Mouse (Mus musculus): ENCODE results near the gene Trim11.

Gene Trim11

DNA sequence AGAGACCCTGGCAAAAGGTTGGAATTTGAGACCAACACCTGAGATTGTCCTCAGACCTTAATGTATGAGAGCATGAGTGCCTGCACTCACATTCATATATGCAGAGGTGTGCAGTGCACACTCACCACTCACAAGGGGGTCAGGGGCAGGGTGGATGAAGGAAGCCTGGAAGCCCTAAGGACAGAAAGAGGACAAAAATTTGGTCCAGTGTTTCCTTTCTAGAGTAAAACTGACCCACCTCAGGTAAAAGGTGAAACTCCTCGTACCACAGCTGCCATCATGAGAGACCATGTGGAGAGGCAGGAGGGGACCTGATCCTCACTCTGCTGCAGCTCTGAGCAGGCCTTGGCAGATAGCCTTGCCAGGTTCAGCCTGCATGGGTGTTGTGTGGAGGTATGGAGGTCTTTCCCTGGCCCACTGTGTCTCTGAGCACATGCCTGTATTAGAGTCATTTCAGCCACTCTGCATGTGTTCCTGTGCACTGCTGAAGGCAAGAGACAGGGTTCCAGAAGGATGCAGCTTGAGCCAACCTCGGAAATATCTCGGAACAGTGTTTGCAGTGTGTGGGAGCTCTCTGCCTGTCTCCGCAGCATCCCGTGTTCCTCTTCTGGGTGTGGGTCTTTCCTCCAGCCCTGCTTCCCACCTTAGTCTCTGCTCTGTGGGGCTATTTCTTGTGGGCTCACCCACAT lies 20.5 kb upstream of the Trim11 start:
- no peak for DNase-seq

DNA sequence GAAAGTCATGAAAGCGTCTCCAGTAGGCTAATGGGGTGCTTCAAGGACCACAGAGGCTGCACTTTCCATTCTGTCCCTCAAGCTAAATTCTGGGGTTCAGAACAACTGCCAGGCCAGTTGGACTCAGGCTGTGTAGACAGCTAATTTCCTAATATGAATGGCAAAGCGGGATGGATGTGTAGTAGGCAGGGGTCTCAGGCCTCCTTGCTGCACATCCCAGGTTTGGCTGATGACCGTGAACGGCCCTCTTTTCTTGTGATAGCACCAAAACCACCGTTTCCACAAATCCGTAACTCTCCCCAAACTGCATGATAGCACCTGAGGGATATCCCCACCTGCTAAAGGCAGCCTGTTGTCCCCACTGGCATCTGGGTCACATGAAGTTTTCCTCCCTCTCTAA lies 19.4 kb upstream of the Trim11 start:
- no peak for DNase-seq

DNA sequence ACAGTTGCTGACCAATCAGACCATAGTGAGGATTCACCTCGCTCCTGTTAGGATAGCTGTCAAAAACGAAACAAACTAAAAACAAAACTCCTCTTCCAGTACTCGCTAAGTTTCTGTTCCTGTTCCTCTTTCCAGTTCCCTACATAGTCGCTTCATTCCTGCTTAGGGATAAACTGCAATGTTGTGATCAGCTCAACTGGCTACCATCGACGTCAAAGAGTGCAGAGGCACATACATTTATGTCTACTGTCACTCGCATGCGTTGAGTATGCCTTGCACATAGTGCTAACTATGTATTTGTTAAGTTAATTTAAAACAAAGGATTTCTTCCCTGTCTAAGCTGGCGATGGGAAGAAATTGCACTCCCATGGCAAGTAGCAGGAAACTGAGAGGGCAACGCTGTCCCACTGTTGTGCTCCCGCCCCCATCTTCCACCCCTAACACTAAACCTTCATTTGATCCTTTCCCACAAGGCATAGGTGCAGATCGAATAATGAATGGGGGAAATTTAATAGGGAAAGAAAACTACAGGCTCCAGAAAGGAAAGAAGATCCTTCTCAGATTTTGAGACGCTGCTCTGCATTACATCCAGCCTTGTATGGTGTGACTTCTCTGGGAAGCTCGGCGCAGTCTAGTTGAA lies 18.6 kb upstream of the Trim11 start:
- DNase-seq: no peak

DNA sequence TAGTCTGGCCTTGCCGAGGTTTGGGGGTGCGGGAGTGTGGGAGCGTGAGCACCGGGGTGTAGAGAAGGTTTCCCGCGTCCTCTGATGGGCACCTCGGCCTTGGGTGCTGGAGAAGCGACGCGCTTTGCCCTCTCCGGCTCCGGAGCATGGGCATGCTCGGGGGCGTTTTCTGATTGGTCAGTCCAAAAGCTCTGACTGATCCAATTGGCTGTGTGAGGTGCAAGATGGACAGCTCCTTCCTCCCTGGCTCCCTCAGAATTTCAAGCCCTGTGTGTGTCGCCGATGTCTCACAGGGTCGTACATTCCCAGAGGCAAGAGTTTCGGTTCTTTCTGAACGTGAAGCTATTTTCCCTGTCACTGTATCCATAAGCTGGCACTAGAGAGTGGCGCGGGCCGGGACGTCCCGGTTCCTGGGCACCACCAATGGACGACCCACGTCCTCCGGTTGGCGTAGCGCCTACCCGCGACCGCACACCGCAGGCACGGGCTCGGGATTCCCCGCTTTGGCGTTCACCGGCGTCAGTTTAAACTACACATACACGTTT lies 17.9 kb upstream of the Trim11 start:
- DNase-seq: peak; percentile 80

DNA sequence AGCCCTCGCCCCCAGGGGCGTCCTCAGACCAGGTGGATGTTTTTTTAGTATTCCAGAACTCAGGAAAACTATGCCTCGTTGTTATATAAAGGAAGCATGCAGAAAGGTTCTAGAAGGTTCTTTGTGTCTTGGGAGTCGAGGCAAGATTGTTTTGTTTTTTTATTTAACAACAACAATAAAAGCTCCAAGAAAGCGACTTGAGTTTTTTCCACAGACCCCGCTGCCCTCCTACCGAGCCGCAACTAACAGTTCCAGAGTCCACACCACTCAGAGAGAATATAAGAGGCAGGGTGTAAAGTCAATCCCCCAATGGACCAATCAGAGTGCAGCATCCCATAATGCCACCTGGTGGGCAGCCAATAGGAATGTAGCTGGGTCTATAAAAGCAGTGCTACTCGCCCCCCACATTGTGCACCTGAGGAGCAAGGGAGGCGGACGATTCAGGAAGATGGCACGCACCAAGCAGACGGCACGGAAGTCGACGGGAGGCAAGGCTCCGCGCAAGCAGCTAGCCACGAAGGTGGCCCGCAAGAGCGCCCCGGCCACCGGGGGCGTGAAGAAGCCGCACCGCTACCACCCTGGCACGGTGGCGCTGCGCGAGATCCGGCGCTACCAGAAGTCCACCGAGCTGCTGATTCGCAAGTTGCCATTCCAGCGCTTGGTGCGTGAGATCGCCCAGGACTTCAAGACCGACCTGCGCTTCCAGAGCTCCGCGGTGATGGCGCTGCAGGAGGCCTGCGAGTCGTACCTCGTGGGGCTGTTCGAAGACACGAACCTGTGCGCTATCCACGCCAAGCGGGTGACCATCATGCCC lies 16.3 kb upstream of the Trim11 start:
- no peak for DNase-seq

DNA sequence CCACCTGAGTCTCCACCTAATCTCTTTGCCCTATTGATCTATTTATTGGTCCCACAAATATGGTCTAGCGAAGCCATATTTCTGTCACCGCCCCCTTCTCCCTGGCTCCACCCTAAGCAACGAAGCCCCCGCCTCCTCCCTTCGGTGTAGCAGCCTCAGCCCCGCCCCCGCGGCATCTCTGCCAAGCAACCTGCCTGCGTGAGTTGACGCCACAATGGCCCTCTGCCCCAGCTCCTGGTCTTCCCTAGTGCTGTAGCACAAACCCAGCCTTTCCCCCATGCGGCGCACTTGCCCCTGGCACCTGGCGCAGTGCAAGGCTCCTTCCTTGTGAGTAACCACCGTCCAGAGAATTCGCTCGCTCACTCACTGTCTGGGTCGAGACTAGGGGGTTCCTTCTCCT lies 14.3 kb upstream of the Trim11 start:
- DNase-seq: peak; percentile 59

DNA sequence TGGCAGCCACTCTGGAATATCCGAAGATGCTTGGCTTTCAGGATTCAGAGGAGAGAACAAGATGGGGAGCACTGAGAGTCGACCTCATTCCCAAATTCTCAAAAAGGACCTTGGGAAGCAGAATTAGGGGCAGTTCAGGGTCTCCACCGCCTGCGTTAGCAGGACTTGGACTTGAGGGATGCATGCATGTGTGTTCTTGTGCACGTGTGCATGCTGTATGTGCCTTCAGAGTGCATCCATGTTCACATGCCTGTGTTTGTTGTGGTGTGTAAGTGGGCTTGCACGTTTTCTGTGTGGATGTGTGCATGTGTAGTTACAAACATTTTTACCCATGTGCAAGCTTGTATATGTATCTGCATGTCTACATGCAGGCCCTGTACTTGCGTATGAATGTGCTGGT lies 13.7 kb upstream of the Trim11 start:
- DNase-seq: no peak

DNA sequence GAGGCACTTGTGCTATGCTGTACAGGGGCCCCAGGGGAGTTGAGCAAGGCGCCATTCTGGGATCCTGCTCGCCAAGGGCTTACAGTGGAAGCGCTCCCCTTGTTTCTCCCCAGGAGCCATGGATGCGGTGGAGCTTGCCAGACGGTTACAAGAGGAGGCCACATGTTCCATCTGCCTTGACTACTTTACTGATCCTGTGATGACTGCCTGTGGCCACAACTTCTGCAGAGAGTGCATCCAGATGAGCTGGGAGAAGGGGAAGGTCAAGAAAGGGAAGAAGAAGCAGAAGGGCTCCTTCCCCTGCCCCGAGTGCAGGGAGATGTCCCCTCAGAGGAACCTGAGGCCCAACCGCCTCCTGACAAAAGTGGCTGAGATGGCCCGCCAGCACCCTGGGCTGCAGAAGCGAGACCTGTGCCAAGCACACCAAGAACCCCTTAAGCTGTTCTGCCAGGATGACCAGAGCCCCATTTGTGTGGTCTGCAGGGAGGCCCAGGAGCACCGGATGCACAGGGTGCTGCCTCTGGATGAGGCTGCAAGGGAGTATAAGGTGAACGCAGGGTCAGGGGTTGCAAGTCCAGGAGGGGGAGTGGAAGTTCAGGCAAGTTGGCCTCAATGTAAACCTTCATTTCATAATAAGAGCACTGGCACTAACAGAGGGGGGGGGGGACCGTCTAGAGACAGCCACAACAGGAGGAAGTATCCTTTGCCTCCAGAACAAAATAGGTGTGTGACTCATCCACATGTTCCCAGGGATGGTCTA lies 12.7 kb upstream of the Trim11 start:
- no peak for DNase-seq

DNA sequence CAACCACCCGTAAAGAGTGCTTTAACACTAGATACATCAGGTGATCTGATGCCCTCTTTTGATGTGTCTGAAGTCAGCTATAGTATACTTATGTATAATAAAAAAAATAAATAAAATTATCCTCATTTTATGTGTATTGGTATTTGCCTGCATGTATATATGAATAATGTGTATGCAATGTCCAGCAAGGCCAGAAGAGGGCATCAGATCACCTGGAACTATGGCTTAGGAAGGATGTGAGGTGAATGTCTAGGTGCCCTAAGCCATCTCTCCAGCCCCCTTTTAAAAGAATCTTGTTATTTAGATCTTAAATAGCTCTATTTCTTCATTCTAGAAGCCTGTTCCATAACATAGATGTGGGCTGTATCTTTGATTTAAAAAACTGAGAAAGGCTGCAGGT lies 10.5 kb upstream of the Trim11 start:
- DNase-seq: peak; percentile 36

DNA sequence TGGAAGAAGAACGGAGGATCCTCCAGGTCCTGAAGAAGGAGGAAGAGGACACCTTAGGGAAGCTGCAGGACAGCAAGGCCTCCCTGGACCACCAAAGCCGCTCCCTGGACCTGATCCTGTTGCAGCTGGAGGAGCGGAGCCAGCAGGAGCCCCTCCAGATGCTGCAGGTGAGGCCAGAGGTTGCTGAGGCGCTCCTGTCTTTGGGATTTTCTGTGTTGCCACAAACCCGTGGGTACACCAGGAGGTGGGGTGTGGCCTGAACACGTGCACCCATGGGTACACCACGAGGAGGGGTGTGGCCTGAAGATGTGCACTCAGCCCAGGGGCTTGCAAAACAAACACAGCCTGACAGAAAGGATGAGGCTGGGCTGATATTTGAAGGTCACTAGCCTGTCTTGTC lies 9.3 kb upstream of the Trim11 start:
- no peak for DNase-seq

DNA sequence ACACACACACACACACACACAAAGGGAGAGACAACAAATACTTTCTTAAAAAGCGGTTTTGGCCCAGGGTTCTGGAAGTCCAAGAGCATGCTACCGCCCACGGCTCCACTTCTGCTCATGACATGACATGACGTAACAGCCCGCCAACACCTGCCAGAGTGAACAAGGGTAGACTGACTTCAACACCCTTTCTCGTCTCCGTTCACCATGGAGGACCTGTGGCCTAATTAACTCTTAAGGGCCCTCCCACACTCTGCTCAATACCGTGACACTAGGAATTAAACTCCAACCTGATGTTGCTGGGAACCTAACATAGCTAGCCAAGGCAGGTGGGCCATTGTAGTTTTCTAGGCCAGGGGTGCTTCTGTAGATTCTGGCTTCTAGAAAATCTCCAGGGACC lies 8.9 kb upstream of the Trim11 start:
- DNase-seq: no peak

DNA sequence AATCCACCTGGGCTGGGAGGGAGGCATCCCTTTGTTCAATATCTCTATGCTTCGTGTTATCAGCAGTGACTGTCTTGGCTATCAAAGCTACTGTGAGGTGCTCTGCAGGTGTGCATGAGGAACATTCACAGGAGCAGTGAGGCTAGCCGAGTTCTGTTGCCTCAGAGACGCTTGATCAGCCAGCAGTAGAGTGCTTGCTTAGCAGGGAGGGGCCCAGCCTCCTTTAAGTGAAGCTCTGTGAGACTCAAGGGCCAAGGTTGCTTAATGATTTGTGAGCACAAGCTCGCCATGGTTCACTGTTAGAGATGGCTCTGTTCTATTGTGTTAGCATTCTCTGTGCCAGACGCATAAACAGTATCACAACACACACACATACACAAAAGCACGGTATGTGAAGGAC lies 8.2 kb upstream of the Trim11 start:
- DNase-seq: peak; percentile 50

DNA sequence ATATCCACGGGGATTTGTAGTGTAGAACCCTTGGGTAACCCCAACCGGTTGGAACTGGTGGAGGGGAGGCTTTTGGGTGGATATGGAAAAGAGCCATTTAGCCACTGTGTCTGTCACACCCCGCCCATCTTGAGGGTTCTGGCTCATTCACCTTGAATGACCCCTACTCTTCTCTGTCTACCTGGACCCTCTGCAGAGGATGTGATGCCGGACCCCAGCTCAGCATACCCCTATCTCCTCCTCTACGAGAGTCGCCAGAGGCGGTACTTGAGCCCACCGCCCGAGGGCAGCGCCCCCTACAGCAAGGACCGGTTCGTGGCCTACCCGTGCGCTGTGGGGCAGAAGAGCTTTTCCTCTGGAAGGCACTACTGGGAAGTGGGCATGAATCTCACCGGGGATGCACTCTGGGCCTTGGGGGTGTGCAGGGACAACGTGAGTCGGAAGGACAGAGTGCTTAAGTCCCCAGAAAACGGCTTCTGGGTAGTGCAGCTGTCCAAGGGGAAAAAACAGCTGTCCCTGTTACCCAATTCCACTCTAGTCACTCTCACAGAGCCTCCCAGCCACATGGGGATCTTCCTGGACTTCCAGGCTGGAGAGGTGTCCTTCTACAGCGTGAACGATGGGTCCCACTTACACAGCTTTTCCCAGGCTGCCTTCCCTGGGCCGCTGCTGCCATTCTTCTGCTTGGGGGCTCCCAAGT lies 6.9 kb upstream of the Trim11 start:
- no peak for DNase-seq

DNA sequence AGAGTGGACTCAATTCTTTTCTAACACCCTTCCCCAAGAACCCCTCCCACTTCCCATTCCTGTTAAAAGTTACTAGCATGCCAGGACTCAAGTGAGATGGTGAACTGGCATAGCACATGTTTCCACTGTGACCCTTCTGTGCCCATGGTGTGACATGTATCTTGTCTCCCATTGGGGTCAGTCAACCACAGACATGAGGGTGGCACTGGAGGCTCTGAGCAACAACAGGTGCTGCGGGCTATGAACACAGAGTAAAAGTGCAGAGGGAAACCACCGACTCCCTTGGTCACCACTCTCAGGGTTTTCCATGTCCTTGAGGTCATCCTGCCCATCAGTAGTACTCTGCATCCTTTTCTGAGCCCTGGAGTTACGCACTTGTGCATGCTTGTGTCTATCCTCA lies 6.1 kb upstream of the Trim11 start:
- DNase-seq: no peak

DNA sequence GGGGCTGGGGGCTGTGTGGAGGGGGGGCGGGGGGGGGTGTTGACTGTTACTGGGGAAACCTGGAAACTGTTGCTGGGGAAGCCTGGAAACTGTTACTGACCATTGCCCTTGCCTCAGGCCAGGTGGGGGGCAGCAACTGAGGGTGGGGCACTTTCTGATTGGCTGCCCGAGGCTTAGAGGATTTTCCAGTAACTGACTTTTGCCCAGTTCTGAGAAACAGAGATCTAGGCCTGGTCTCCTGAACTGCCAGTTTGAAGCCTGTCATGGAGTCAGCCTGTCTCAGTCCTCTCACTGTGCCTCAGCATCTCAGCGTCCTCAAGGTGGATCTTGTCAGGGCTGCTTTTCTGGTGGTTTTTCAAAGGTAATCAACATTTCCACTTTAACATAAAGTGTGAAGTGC lies 3.5 kb upstream of the Trim11 start:
- DNase-seq: no peak

DNA sequence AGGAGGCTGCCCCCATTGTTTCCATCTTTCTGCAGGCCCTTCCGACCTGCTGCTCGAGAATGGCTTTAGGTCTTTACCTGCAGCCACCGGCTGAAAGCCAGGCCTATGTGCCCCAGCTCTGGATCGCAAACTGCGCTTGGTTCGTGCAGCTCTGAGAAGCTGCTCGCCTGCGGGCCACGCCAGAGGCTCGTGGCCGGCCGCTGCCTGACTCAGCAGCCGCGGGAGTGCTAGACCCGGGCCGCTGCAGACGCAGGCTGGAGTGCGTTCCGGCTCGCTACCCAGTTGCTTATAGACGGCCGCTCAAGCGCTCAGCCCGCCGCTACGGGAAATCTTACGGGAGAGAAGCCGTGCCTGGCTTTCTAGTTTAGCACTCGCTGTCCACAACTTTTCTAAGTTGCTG lies 743 bp upstream of the Trim11 start:
- DNase-seq: peak; percentile 58

DNA sequence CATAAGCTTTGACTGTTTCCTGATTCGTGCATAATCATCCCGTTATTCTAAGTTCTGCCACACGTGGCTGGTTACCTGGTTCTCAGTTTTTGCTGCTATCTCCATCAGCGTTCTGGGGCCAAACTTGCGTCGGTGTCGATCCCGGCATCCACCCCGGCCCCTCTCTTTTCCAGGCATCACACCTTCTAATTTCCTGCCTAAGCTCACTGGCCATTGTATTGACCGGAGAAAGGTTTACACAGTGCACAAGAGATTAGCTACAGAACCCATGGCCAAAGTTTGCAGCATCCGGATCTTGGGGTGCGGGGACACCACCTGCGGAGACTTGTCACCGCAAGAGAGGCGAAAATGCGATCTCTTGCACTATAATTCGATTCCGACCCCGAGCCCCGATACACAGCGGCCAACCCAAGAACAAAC lies 276 bp upstream of the Trim11 start:
- no peak for DNase-seq

DNA sequence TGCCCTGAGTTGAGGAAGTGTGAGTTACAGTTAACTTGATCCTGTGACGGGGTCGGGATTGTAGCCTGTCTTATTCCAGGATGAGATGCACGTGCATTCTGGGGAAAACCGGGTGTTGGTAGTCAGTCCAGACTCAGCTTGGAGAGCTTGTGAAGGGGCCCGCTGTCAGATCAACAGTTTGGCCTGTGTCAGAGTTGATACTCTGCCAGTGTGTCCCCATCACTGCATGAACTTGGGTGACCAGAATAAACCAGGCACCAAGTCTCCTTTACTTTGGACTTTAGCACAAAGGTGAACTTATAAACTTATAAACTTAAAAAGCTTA lies 775 bp downstream of the Trim11 start:
- DNase-seq: no peak

DNA sequence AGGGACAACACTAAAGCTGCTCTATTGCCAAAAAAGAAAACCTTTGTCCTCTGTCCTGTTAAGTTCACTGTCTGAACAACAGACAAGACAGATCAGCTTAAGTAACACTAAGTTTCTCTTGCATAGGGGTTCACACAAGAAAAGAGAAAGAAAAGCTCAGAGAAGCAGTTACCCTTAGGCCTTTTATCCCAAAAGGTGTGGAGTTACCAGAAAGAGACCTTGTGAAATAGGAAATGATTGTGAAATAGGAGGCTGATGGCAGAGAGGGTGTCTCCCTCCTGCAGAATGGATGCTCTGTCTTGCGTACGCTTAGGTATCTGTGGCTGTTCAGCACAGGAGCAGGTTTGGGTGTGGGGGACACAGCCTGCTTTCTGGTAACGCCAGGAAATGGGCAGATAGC lies 1.3 kb downstream of the Trim11 start:
- no peak for DNase-seq

DNA sequence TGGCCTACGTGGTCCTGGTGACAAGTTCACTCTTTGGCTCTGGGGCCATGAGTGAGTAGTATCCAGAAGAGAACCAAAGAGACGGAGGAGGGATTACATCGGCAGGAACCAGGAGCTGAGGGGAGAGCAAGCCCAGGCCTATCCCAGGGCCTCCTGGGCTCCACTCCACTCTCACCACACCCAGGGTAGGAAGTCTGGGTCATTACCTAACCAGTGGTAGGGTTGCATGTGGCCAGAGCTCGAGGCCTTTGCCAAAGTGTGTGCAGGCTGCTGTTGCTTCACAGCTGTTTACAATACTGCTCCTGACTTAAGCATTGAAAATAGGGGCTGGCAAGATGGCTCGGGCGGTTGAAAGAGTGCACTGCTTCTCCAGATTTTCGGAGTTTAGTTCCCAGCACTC lies 1.8 kb downstream of the Trim11 start:
- DNase-seq: no peak

DNA sequence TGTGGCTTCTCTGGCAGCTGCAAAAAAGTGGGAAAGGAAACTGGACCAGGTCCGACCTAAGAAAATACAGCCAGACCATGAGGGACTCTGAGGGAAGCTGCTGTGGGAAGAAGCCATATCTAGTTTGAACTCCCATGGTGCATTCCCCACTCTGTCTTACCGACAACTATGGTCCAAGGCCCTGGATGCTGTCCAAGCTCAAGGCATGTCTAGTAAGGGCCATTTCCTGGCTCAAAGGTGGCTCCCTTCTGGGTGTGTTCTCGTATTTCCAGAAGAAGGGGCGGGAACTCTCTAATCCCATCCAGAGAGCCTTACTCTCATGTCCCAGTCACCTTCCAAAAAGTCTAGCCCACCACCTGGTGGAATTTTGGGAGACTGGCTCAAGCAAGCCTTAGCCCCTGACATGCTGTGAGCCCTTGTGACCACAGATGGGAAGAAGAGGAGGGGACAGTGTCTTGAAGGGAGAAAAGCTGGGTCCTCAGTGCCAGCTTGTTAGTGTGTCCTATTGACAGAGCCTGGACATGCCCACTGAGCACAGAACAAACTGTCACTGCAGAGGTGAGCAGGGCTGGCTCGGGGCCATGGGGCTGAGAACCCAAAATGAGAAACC lies 2.6 kb downstream of the Trim11 start:
- DNase-seq: peak; percentile 55
